Mouse (Mus musculus): ENCODE results near the gene Ak5.

- TF ChIP-seq EP300 (optimal IDR thresholded peaks at IDR 0.05) = no peak
- no peak for TF ChIP-seq CTCF (IDR thresholded peaks at IDR 0.05; ENCODE audit: low read depth)
Measured at GRCm38 (mm10) chr3:152530344-152530743, 137.8 kb downstream of the Ak5 start.

Measured in stomach, postnatal 0 days (tissue).